Mouse (Mus musculus) retina, postnatal 7 days (tissue): Measurements from ENCODE around the gene Trmt44.
"Not testable (repeated sequence)": the region's sequence is repeated elsewhere in the genome, so short reads cannot be mapped to it uniquely, and the experiment has no call there.

Source experiments
- DNase-seq: peaks from one replicate; pipeline ENCODE4 v3.0.0-alpha.2; 2012; ENCODE audit warnings: low read depth, low spot score

Trmt44 gene

DNA sequence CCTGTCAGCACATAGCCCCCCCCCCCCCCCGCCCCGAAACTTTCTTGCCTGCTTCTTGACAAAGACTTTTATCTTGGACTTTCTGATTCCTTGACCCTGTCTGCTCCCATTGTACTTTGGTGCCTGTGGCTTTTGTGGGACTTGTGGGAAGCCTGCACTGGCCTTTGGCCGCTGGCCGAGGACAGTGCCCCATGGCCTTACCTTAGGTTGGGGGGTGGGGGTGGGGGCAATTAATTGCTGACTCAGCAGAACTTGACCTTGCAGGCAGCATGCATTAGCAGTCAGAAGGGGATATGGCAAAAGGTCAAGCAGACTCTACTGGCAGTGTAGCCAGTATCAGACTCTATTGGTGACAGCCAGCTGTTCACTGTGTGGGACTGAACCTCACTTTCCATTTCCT, 16.6 kb upstream of the Trmt44 start:
- DNase-seq, result no peak

DNA sequence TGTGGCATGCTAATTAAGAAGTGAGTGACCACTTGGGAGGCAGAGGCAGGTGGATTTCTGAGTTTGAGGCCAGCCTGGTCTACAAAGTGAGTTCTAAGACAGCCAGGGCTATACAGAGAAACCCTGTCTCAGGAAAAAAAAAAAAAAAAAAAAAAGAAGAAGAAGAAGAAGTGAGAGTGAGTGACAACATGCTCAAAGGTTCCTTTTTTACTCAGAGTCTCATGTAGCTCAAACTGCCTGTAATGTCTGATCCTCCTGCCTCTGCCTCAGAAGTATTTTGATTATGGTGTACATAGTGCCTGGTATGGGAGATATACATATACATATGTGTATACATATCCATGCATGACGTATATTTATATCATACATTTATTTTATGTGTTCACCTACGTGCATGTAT, 9.4 kb upstream of the Trmt44 start:
- DNase-seq, result not testable (repeated sequence)

DNA sequence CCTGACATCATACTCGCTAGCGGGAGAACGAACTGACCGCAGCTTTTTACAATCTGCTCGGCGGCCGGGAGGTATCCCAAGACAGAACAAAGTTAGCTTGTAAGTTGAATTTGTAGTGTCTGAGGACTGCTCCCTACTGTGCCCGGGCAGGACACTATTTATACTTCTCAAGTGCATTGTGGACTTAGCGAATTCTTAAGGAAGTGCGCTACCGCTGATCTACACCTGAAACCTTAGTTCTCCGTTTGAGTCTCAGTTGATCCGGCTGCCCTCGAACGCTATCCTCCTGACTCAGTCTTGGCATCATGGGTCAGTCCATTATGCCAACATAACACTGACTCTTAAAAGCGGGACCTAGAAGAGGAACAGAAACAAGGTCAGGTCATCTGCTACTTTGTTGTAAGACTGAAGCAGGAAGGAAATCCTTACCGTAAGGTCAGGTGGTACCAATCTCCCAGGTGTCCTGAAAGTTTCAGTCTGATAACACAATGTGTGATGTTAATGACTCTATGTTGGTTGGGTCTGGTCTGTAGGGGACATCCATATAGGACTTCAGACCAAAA, 8.4 kb upstream of the Trmt44 start:
- DNase-seq, result no peak

DNA sequence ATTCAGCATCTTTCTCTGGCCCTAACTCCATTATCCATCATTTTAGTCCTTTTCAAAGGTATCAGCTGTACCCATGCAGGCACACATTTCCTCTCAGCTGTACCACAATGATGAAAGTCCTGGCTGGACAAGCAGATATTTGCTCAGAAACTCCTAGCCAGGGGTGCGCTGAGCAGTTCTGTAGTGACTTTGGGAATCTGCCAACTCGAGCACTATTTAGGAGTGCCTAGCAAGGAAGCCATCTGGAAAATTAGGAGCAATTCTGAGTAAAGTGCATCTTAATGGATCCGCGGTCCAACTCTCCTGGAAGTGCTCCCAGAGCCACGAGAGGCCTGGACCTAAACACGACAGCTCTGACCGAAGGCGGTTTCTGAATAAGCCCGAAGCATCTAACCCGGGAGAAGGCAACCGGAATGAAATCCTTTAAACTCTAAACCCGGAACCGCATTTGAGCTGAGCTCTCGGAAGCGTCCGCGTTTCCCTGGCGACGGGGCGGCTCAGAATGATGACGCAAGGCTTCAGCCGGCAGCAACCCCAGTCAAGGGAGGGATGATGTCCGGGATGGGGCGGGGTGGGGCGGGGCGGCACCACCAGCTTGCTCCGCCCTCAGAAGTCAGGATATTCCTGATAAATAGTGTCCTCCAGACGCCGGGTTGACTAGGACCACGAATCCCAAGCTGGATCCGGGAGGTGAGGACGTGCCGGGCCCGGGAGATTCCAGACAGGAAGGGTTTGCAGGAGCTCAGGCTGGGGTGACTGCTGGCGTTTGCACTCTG, 7.8 kb upstream of the Trmt44 start, which contains the start of gene Acox3:
Gene Acox3 (plus strand): TSS at position 596 of the 776 bp plus-strand sequence.
- DNase-seq, result peak; percentile 95

DNA sequence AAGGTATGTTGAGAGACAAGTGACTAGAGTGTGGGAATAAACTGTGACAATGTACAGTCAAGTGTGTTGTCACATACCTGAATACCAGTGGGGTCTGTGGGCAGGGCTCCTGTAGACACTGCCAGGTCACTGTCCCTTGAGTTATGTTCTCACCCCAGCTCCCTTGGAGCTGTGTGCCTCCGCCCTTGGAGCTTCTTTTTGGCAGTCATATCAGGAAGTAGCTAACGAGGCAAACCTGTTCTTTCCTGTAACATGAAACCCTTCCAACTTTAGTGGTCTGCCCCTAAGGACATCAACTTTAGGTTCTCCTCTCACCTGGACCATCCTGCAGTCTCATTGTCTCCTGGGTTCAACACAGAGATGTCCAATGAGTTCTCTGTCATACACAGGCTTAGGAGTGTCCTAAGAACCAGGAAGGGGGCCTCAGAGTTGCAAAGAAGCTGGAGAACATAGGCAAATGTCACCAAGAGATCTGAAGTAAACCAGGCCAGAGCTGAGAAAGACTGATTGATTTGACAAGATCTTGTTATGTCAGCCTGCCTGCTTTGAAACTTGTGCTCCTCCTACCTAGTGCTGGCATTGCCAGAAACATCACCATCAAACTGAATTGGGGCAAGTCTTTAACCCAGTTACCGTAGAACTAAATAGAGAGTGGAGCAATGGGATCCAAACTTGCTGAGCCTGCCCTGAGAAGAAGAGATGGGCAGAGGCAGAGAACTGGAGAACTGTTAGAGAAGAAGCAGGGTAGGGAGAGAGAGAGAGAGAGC, 5.5 kb upstream of the Trmt44 start:
- DNase-seq, result no peak

DNA sequence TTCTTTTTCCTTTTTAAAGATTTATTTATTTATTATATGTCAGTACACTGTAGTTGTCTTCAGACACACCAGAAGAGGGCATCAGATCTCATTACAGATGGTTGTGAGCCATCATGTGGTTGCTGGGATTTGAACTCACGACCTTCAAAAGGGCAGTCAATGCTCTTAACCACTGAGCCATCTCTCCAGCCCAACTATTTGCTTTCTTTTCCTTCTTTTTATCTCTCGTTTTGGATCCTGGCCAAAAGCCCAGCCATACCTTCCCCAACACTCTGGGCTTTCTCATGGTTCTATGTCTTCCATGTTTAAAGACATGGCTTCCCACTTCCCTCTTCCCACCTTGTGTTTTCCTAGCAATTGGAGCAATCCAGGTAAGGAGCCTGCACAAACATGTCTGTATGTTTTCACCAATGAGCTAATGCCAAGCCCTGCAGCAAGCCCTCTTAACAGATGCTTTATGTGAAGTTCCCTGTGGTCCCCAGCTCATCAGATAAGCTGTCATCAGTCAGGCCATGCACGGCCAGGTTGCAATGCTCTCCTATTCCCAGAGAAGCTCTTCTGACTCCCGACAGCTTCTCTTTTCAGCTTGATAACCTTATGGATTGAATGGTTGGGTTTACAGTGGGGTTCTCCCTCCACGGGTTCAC, 4.5 kb upstream of the Trmt44 start:
- no peak for DNase-seq

DNA sequence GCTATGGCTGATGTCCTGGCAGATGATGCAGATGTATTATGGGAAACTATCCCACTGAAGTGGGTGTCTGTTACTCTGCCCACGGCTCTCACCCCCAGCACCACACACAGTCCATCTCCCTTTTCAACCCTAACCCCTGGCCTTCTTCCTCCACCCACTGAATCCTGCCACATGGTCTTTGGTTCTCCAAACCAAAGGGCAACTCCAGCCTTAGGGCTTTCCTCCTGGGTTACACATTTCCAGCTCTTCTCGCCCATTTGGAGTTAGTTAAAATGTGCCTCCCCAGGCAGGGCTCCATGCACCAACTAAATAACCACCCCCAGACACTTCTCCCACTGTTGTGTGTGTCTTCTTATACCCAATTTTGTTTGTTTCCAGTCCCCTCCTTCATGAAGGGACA, 3.5 kb upstream of the Trmt44 start:
- DNase-seq, result no peak

DNA sequence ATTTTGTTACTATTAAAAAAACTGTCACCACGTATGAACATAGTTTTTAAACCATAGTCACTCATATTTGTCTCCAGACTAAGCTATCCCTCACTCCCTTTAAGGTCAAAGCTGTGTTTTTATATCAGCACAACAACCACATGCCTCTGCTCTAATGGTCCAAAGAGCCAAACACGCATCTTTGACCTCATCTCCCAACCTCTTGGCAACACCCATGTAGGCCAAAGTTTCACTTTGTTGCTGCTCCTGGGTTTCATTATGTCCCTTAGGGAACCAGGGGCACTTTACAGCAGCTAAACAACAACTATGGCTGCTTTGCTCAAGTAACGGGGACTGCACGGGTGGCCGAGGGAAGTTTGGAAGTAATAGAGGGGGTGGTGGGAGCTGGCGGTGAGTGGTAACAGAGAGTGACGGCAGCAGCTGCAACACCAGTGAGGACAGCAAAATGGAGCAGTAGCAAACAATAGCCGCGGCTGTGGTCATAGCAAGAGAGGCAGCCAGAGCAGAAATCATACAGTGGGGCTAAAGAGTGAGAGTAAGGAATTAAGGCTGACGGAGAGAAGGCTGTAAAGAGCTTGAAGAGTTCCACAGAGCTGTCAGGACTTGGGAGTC, 1.6 kb upstream of the Trmt44 start:
- no peak for DNase-seq

DNA sequence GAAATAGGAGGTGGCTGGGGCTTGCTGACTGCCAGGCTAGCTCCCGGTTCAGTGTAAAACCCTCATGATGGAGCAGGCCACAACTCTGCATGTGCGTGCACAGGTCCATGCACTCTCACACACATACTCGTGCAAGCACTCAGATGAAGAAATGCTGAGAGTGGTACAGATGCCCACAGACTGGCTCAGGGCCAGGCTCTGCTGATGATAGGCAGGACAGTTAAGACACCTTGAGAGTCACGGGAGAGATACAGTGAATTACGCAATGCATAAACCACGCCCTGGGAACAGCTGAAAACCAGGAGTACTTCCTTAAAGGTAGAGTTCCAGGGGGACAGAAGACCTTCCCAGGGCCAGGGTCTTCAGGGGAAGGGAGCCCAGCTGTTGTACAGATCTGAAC, 3.3 kb downstream of the Trmt44 start:
- no peak for DNase-seq

DNA sequence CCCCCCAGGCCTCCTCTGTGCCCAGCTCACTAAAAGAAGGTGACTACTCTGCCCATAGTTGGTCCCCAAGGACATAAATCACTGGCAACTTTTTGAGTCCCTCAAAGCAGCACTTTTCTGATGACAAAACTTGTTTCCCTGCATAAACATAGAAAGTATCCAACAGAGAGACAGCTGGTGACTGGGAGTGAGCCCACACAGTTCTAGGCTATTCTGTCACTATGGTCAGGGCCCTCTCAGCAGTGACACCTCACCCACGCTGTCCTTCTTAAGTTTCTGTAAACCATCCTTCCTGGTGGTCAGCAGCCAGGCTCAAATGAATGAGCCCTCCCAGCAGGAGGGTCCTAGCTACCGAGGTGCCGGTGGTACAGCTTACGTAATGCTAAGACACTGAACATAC, 8.2 kb downstream of the Trmt44 start:
- DNase-seq, result no peak

DNA sequence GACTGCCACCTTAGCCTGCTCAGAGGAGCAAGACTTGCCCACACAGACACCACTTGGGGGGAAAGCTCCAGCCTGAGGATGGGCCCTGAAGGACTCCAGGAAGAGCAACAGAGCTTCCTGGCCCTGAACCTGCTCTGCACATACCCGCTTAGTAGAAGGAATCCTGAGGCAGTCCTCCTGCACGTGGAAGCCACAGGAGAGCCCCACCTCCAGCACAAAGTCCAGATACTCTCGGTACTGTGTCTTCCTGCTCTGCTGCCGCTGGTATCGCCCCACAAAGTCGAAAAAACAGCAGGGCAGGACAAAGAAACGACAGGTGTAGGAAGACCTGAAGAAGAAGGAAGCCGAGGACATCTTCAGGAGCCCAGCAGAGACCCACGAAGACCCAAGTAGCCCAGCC, 9.7 kb downstream of the Trmt44 start:
- DNase-seq, result no peak

DNA sequence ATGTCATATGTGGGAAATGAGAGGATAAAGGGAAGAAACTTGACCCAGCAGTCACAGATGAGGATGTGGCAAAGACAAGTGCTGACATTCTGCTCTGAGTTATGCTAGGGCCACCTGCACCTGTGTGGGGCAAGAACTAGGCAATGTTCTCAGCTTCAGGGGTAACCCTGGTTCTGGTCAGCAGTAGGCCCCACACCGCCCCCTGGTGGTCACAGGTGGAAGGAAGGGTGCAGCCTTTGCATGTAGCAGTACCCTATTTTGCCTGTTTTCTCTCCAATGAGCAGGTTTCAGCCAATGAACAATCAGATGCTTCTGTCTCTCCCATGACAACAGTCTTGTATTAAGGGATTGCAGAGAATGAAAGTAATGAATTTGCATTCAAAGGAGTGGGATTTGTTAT, 11.4 kb downstream of the Trmt44 start:
- DNase-seq, result peak; percentile 51

DNA sequence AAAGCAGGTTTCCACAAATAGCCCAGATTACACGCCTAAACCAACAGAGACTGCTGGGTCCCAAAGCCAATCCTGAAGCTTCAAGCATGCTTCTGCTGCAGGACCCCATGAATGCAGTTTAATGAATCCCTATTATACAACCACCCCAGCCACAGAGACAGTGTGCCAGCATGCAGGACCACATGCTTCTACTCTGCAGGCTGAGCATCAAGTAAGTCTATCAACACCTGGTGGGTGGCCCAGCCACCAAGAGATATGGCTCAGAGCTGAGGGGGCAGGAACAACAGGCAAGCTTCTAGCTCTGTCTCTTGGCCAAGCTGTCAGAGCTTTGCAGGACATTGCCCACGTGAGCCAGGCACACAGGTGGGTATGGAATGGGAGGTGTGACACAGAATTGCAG, 12.3 kb downstream of the Trmt44 start:
- no peak for DNase-seq

DNA sequence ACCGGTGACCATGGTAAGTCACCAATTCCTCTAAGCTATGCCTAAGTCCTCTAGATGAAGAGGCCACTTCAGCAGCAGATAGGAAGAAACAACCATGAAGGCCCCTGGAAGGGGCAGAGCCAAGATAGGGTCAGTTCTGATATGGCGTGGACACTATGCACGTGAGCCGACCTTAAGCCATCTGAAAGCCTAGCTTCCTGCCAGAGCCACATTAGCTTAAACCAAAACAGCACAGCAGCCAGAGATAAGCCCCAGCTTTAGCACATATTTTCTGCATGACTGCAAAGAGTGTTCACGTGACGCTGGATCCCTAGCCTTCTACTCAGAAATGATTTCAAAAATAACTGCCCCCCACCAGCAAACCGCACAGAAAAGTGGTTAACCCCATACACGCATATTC, 15.4 kb downstream of the Trmt44 start:
- peak; percentile 17 for DNase-seq

DNA sequence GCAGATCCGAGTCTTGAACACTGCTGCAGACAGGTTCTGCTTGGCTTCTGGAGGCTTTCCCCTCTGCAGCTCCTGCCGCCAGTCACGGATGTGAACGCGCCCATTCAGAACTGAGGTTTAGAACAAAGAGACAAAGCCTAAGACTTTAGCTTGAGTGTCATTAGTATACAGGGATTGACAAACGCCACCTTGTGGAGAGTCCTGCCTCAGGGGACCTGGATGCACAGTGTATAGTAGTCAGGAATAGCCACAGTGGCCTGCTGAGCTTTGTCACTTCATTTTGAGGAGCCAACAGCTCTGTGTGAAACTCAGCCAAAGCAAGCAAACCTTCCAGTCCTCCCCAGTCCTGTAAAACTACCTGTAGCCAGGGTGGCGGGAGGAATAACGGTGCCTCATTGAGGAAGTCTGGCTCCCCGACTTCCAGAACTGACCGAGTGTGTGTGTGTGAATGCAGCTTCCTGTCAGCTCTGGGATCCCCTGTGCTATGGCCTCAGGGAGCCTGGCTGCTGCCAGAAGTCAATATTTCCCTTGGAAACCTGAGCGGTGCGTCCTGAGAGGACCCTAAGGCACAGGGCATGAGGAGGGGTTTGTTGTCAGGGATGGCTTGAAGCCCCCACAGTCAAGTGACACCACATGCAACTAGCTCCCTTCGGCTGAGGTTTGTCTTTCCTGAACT, 16.8 kb downstream of the Trmt44 start:
- no peak for DNase-seq

DNA sequence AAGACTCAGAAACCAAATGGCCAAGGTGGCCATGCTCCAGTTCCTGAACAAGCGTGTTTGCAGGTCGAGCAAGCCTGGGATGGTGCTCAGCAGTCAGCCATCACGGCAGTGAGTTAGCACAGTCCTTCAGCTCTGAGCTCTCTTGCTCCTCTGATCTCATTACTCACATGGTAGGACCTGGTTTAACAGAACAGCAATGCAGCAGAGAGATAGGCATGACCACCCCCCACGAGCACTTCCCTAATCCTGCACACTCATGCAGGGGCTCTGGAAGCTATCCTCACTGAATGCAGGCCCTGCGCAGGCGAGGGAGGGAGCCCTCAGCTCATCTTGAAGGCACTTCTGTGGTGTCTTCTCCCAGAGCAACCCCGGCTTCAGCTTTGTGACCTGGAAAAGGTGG, 18.5 kb downstream of the Trmt44 start:
- no peak for DNase-seq

DNA sequence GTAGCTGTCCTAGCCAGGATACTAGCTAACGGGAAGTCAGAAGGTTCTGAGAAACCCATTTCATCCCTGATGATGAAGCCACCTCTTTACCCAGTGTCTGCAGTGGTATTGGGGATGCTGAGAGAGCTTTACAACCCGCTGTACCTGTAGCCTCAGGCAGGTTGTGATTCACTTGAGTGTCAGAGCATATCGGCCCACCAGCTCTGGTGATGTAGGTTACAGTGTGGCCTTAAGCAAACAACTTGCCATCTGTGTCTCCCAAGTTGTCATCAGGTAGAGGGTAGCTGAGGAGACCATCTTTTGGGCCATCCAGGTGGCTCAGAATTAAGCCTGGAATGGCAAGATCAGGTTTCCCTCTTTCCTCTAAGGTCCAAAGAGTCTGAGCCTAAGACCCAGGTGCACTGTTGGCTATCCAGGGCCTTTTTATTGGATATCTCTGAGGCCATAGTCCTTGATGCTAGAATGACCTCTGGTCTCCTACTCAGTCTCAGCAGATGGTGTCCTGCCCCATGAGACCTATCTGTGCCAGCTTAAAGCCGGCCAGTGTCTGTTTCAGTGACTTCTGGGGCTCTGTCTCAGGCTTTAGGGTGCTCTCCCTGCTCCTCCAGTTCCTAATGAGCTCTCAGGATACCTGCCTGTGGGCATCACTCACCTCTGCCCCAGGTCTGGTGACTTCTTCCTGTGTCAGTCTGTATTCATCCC, 21.9 kb downstream of the Trmt44 start:
- no peak for DNase-seq

DNA sequence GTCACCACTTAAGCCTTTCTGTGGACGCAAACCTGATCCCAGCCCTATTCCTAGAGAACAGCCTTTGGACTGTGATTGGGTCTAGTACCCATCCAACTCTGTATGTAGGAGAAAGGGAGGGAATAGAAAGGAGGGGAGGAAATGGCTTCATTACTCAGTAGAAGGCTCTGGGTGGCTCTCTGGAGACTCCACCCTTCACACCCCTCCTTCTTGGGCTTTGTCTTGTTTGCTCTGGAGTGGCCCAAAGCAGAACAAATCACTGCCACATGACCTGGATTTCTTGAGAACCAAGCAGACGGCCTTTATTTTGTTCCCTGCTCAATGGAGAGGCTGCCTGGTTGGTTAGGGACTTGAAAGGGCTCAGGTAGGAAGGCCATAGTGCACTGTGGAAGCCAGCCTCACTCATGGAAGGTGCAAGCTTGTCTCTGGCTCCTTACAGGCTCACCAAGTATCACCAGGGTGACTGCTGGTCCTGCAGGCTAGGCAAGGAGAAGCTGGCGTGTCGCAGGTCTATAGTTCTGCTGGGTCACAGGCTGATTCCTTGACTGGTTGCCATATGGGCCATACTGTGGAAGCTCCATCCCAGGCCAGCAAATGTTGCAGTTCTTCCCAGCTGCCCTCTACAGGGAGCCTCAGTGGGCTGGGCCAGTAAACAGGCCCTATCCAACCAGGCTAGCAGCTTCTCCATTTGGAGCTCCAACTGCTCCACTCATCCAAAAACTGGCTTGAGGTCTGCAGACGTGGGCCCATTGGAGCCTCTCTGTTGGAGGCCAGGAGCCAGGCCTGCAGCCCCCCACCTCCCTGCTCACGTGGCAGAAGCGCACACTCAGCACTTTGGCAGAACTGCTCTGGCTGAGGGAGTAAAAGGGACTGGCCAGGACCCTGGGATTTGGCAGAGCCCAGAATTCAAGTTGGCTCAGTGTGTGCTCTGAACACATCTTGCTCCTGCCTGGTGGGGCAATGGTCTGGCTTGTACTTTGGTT, 22.7 kb downstream of the Trmt44 start:
- DNase-seq, result no peak

DNA sequence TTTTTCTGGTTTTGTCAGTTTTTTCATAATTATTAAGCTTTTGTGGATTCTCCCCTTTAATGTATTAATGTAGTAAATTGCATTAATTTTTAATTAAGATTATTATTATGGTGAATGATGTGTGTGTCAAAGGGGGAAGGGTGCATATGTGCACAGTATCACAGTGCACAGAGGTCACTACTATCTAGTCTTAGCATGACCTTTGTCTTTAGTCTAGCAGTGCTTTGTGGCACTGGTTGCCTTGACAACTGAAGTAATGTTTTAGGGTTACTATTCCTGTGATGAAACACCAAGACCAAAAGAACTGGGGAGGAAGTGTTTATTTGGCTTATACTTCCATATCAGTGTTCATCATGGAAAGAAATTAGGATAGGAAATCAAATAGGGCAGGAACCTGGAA, 28.7 kb downstream of the Trmt44 start:
- DNase-seq, result no peak
